ENCODE assay signal across 28 mouse cellular contexts in the genomic region with DNA sequence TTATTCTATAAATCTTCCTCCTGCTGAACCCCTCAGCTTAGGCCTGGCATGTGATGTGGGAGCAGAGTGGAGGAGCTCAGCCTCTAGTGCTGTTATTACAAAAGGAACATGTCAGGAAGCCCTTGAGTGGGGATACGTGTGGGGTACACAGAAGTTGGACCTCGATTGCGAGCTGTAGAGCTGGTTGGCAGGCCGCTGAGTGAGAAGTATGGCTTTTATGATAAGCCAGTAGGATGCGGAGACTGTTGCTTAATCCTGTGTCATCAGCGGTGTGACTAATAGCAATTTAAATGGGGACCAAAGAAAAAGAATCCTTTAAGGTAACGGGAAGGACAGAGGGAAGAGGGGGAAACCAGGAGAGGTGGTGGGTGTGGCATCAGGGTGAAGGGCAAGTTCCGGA. TPM values are rescaled to one million over a fixed set of nuclear protein-coding genes. Genes with fewer than 3 reads are reported as not detected.
DNase-seq lines count a peak whose midpoint lies in the region; ATAC-seq and TF ChIP-seq lines count a peak whose summit lies in the region.
"Had no signal": no experiment of that assay in that cellular context is flagged by ENCODE, and none has a peak within 500 bp of the region (broad histone marks: within the 10 kb centered on the region; RNA-seq: fewer than 3 reads in every experiment).

No protein-coding gene starts in this region.

- no peak for TF ChIP-seq CTCF in G1E (IDR thresholded peaks at IDR 0.05; ENCODE audit: low read depth, low read length)

- H3K9me3 ChIP-seq in heart, embryonic 12.5 days (replicated peaks), result no peaks in the 10 kb centered on the region
- H3K9me3 ChIP-seq in heart, embryonic 10.5 days, result no peaks in the 10 kb centered on the region
- no peaks in the 10 kb centered on the region for H3K9me3 ChIP-seq in G1E (replicated peaks)
- H3K9me3 ChIP-seq: embryonic facial prominence, embryonic 15.5 days; limb, embryonic 12.5 days; neural tube, embryonic 12.5 days had no signal

- no peak overlapping the region for H3K4me2 ChIP-seq in heart, embryonic 12.5 days
- H3K4me2 ChIP-seq: embryonic facial prominence, embryonic 15.5 days; limb, embryonic 12.5 days; neural tube, embryonic 12.5 days had no signal

- DNase-seq in heart, embryonic 10.5 days (ENCODE audit: low spot score), result no peak
- no peak for DNase-seq in G1E (ENCODE audit: low spot score)
- no peak for DNase-seq in urinary bladder, postnatal 25 days (ENCODE audit: low spot score)
- no peak for DNase-seq in gastrocnemius, postnatal 4 days (ENCODE audit: low spot score in 2 of 2)
- no peak for DNase-seq in thymus, postnatal 25 days
- DNase-seq: adrenal gland, adult 8-10 months; B cell, adult 2 months; cerebellum, adult 8-10 months; cerebellum, postnatal 36 days; gastrocnemius, postnatal 25 days; kidney, adult 9 months; kidney, postnatal 14 days; layer of hippocampus, postnatal 36 days; lung, adult 18-20 months; lung, postnatal 10 days; midbrain, embryonic 14.5 days; right cerebral cortex, postnatal 25 days; spleen, adult 18-20 months; thymus, postnatal 14 days had no signal

- no peak overlapping the region for H3K4me3 ChIP-seq in heart, embryonic 12.5 days
- no peak overlapping the region for H3K4me3 ChIP-seq in heart, embryonic 10.5 days
- no peak overlapping the region for H3K4me3 ChIP-seq in G1E (ENCODE audit: low read depth, low read length)
- H3K4me3 ChIP-seq: embryonic facial prominence, embryonic 15.5 days; limb, embryonic 12.5 days; neural tube, embryonic 12.5 days had no signal

- no peaks in the 10 kb centered on the region for H3K36me3 ChIP-seq in heart, embryonic 12.5 days
- H3K36me3 ChIP-seq in heart, embryonic 10.5 days, result no peaks in the 10 kb centered on the region
- no peaks in the 10 kb centered on the region for H3K36me3 ChIP-seq in G1E (replicated peaks)
- H3K36me3 ChIP-seq: embryonic facial prominence, embryonic 15.5 days; limb, embryonic 12.5 days; neural tube, embryonic 12.5 days had no signal

- WGBS in heart, embryonic 12.5 days, result 40% methylated on average over 8 of the region's 8 CpGs
- WGBS in heart, embryonic 10.5 days, result 65% methylated on average over 8 of the region's 8 CpGs

- H3K9ac ChIP-seq in heart, embryonic 12.5 days, result peak overlapping the region; percentile 10; the same call in 1 of the 2 replicates
- H3K9ac ChIP-seq: embryonic facial prominence, embryonic 15.5 days; limb, embryonic 12.5 days; neural tube, embryonic 12.5 days had no signal

- no peak for ATAC-seq in heart, embryonic 12.5 days (ENCODE audit: insufficient number of reproducible peaks, low FRiP score)
- ATAC-seq in G1E (ENCODE audit: extremely low read depth, insufficient number of reproducible peaks, low FRiP score, poor library complexity, severe bottlenecking), result peak; percentile 38
- ATAC-seq in erythroid progenitor cell, adult 5-6 weeks (replicated peaks; ENCODE audit: low FRiP score, poor library complexity, severe bottlenecking), result peak; percentile 43
- ATAC-seq in megakaryocyte progenitor cell, adult 5-6 weeks (replicated peaks; ENCODE audit: poor library complexity), result peak; percentile 74
- ATAC-seq: hindbrain, postnatal 0 days; intestine, embryonic 16.5 days; Patski had no signal

- no peak overlapping the region for H3K27ac ChIP-seq in heart, embryonic 12.5 days (ENCODE audit: poor library complexity, severe bottlenecking)
- H3K27ac ChIP-seq in heart, embryonic 10.5 days, result no peak overlapping the region
- H3K27ac ChIP-seq: embryonic facial prominence, embryonic 15.5 days; hindbrain, postnatal 0 days; limb, embryonic 12.5 days; neural tube, embryonic 12.5 days had no signal

- peaks cover 18% of the 10 kb centered on the region for H3K4me1 ChIP-seq in heart, embryonic 12.5 days (replicated peaks)
- peaks cover 22% of the 10 kb centered on the region for H3K4me1 ChIP-seq in heart, embryonic 10.5 days
- peaks cover 43% of the 10 kb centered on the region for H3K4me1 ChIP-seq in G1E (ENCODE audit: insufficient read depth, low read depth, low read length)
- H3K4me1 ChIP-seq: neural tube, embryonic 12.5 days had no signal

- H3K27me3 ChIP-seq in heart, embryonic 12.5 days (replicated peaks), result 0 out of 2 replicates have a peak, but pooled peaks cover 3% of the 10 kb centered on the region
- peaks cover 25% of the 10 kb centered on the region for H3K27me3 ChIP-seq in heart, embryonic 10.5 days (ENCODE audit: insufficient read depth, poor library complexity, severe bottlenecking)
- H3K27me3 ChIP-seq in G1E (ENCODE audit: insufficient read depth, low read length), result peaks cover 35% of the 10 kb centered on the region
- H3K27me3 ChIP-seq: embryonic facial prominence, embryonic 15.5 days; limb, embryonic 12.5 days; Patski had no signal

RNA-seq across cellular contexts. Expression of gene Ssbp3, which starts 8.3 kb away (rescaled TPM):
- polyA plus RNA-seq in heart, embryonic 12.5 days (2016; fragmentation: Nextera tagmentation; extraction: Ambion mirVana), result 101 and 105 TPM in 2 replicates
- 69.6 and 139 TPM in 2 replicates for polyA plus RNA-seq in heart, embryonic 10.5 days (2016; fragmentation: Nextera tagmentation; extraction: Ambion mirVana)
- total RNA-seq in G1E (2014; fragmentation: Nextera tagmentation), result 232 and 311 TPM in 2 replicates
- total RNA-seq in G1E (2017), result 27.5 and 46.6 TPM in 2 replicates
- polyA plus RNA-seq in G1E (2012), result 685 and 787 TPM in 2 replicates
- total RNA-seq in erythroid progenitor cell, adult 5-6 weeks (2015; ENCODE audit: low replicate concordance), result 181 and 212 TPM in 2 replicates
- total RNA-seq in erythroid progenitor cell, adult 5-6 weeks (2017; ENCODE audit: low replicate concordance), result 93.7 and 104 TPM in 2 replicates
- total RNA-seq in megakaryocyte progenitor cell, adult 5-6 weeks (2015), result 35.5 and 36.5 TPM in 2 replicates
- total RNA-seq in megakaryocyte progenitor cell, adult 5-6 weeks (2017), result 16.0 and 30.8 TPM in 2 replicates
- 10 to 100 TPM; 65.7 to 73.4 TPM for total RNA-seq in gastrocnemius, postnatal 4 days (2021)
